Mouse (Mus musculus): ENCODE data around the gene Zfp503. TPM values are rescaled to one million over a fixed set of nuclear protein-coding genes. Genes with fewer than 3 reads are reported as not detected.

The Zfp503 gene
- polyA plus RNA-seq, 2 experiments from 2014 or later, result not detected

- ATAC-seq, result no peak
Observed at GRCm38 (mm10) chr14:21967375-21968010, 21.9 kb downstream of the Zfp503 start.

GRCm38 (mm10) chr14:21966276-21966675 is 23.1 kb downstream of the Zfp503 start:
- no peak for ATAC-seq

GRCm38 (mm10) chr14:21962381-21963050 is 26.9 kb downstream of the Zfp503 start:
- no peak for ATAC-seq

- ATAC-seq, result no peak
Observed at GRCm38 (mm10) chr14:21959243-21959642, 30.2 kb downstream of the Zfp503 start.

- no peak for ATAC-seq
Observed at GRCm38 (mm10) chr14:21958643-21959042, 30.8 kb downstream of the Zfp503 start.

GRCm38 (mm10) chr14:21952541-21952940 is 36.9 kb downstream of the Zfp503 start:
- ATAC-seq, result no peak

- ATAC-seq, result no peak
Observed at GRCm38 (mm10) chr14:21951896-21952523, 37.4 kb downstream of the Zfp503 start.

GRCm38 (mm10) chr14:21944946-21945345 is 44.5 kb downstream of the Zfp503 start:
- no peak for ATAC-seq

GRCm38 (mm10) chr14:21941581-21941980 is 47.8 kb downstream of the Zfp503 start:
- ATAC-seq, result no peak

- no peak for ATAC-seq
Observed at GRCm38 (mm10) chr14:21937116-21937515, 52.3 kb downstream of the Zfp503 start.

GRCm38 (mm10) chr14:21936102-21936630 is 53.2 kb downstream of the Zfp503 start:
- no peak for ATAC-seq

Other genes starting within 250 kb of the Zfp503 start
- 1 to 10 TPM; 4.2 to 4.8 TPM for gene Samd8, start 239.1 kb downstream of the Zfp503 start, polyA plus RNA-seq (2017; shearing (Covaris generic))
- not detected for gene Dusp13, start 238.4 kb downstream of the Zfp503 start, polyA plus RNA-seq (2017; shearing (Covaris generic))
- gene Vdac2, start 164.4 kb downstream of the Zfp503 start, polyA plus RNA-seq (2017; shearing (Covaris generic)), result 100 to 1,000 TPM; 239 to 241 TPM
- gene Comtd1, start 140.6 kb downstream of the Zfp503 start, polyA plus RNA-seq (2017; shearing (Covaris generic)), result 10 to 100 TPM; 19.0 to 20.4 TPM
- gene Lrmda, start 30.1 kb upstream of the Zfp503 start, polyA plus RNA-seq (2017; shearing (Covaris generic)), result not detected